Mouse (Mus musculus) liver, adult 2 months (tissue): Measurements from ENCODE around the gene Best1.

ENCODE experiments used
- CTCF ChIP-seq: fragments of 200-500 bp; IDR thresholded peaks from 2 replicates; pipeline ENCODE4 v1.5.1; 2011; ENCODE audit warnings: low read depth, low read length, control low read depth
- POLR2A ChIP-seq: fragments of 200-500 bp; IDR thresholded peaks from 2 replicates; pipeline ENCODE4 v1.6.1; 2011; ENCODE audit warnings: low read length, control low read depth; ENCODE audit not compliant: insufficient read depth; ENCODE audit errors: extremely low read depth

DNA sequence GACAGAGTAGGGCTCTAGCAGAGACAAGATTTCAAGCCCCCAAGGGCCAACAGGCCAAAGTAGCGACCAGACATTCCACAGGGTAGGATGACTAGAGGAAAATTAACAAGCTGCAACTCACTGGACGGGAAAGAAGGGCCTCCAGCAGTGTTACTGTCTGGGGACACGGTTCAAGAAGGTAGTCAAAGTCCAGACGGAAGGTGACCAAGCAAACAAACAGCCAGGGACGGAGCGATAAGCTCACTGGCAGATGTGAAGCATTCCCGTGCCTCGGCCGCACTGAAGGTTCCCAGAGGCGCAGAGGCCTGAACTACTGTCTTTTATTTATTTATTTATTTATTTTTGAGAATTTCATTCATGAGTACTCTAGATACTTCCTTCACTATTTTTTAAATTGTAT lies 24.3 kb downstream of the Best1 start:
- no peak for TF ChIP-seq CTCF
- no peak for TF ChIP-seq POLR2A
